Mouse (Mus musculus): Measurements from ENCODE around the gene Scel. TPM values are rescaled to one million over a fixed set of nuclear protein-coding genes. Genes with fewer than 3 reads are reported as not detected.

The Scel gene
- total RNA-seq, 2 experiments from 2014 or later = 0.46 to 0.56 TPM

- intact Hi-C loops (cut with DNase I) = loop anchor here (10.0 kb wide), 1 partner anchor 478 kb away; no protein-coding TSS in a partner anchor
- DNase-seq = peak; percentile 17
These were observed 43.5 kb downstream of the Scel start for GRCm38 (mm10) chr14:103556609-103557008.

- DNase-seq = no peak
- intact Hi-C loops (cut with DNase I) = no loop called here
These were observed 48.4 kb downstream of the Scel start for GRCm38 (mm10) chr14:103561383-103562096.

GRCm38 (mm10) chr14:103567957-103568356 is 54.8 kb downstream of the Scel start:
- DNase-seq = no peak
- intact Hi-C loops (cut with DNase I) = no loop called here

GRCm38 (mm10) chr14:103568433-103568832 is 55.3 kb downstream of the Scel start:
- no peak for DNase-seq

GRCm38 (mm10) chr14:103571598-103572320 is 58.6 kb downstream of the Scel start:
- intact Hi-C loops (cut with DNase I) = no loop called here
- peak; percentile 55 for DNase-seq

More at GRCm38 (mm10) chr14:103568433-103568832, 55.3 kb downstream of the Scel start:
- intact Hi-C loops (cut with DNase I) = no loop called here

- intact Hi-C loops (cut with DNase I) = no loop called here
- no peak for DNase-seq
These were observed 62.7 kb downstream of the Scel start for GRCm38 (mm10) chr14:103575854-103576253.

- intact Hi-C loops (cut with DNase I) = no loop called here
- no peak for DNase-seq
These were observed 63.9 kb downstream of the Scel start for GRCm38 (mm10) chr14:103577011-103577410.

- no peak for DNase-seq
- intact Hi-C loops (cut with DNase I) = no loop called here
These were observed 73.5 kb downstream of the Scel start for GRCm38 (mm10) chr14:103586662-103587061.

GRCm38 (mm10) chr14:103587208-103587900 is 74.2 kb downstream of the Scel start:
- intact Hi-C loops (cut with DNase I) = no loop called here
- DNase-seq = no peak

- DNase-seq = peak; percentile 75
- intact Hi-C loops (cut with DNase I) = no loop called here
These were observed 76.7 kb downstream of the Scel start for GRCm38 (mm10) chr14:103589819-103590218.

GRCm38 (mm10) chr14:103595870-103596269 is 82.7 kb downstream of the Scel start:
- intact Hi-C loops (cut with DNase I) = no loop called here
- no peak for DNase-seq

- intact Hi-C loops (cut with DNase I) = no loop called here
- no peak for DNase-seq
These were observed 94.9 kb downstream of the Scel start for GRCm38 (mm10) chr14:103608063-103608462.

- DNase-seq = no peak
- intact Hi-C loops (cut with DNase I) = no loop called here
These were observed 100.6 kb downstream of the Scel start for GRCm38 (mm10) chr14:103613573-103614271.

GRCm38 (mm10) chr14:103614272-103614587 is 101.1 kb downstream of the Scel start:
- intact Hi-C loops (cut with DNase I) = no loop called here
- DNase-seq = no peak

GRCm38 (mm10) chr14:103619756-103620155 is 106.6 kb downstream of the Scel start:
- no peak for DNase-seq

GRCm38 (mm10) chr14:103621207-103621606 is 108.1 kb downstream of the Scel start:
- intact Hi-C loops (cut with DNase I) = no loop called here
- no peak for DNase-seq

More at GRCm38 (mm10) chr14:103619756-103620155, 106.6 kb downstream of the Scel start:
- intact Hi-C loops (cut with DNase I) = no loop called here

- no peak for DNase-seq
- intact Hi-C loops (cut with DNase I) = no loop called here
These were observed 113.0 kb downstream of the Scel start for GRCm38 (mm10) chr14:103626100-103626499.

GRCm38 (mm10) chr14:103629639-103630364 is 116.7 kb downstream of the Scel start:
- DNase-seq = no peak
- intact Hi-C loops (cut with DNase I) = no loop called here

- intact Hi-C loops (cut with DNase I) = no loop called here
- DNase-seq = peak; percentile 17
These were observed 117.4 kb downstream of the Scel start for GRCm38 (mm10) chr14:103630545-103630944.

- intact Hi-C loops (cut with DNase I) = no loop called here
- DNase-seq = no peak
These were observed 130.8 kb downstream of the Scel start for GRCm38 (mm10) chr14:103643933-103644332.

Data from left cerebral cortex, postnatal 4 days (tissue).